Mouse (Mus musculus) layer of hippocampus, adult 9-10 months (tissue): ENCODE data around the gene Zxdb.
"Not testable (repeated sequence)": the region's sequence is repeated elsewhere in the genome, so short reads cannot be mapped to it uniquely, and the experiment has no call there.

Experiments used
- DNase-seq: peaks from one replicate; pipeline ENCODE4 v3.0.0; 2022; ENCODE audit warnings: low spot score

The Zxdb gene

GRCm38 (mm10) chrX:94724192-94724971, at the start of gene Zxdb:
TSS of gene Zxdb (plus strand) at chrX:94724569.
- DNase-seq: not testable (repeated sequence)

- DNase-seq: peak; percentile 18
Measured at GRCm38 (mm10) chrX:94674977-94675376, 49.4 kb upstream of the Zxdb start.

GRCm38 (mm10) chrX:94681581-94681980, 42.8 kb upstream of the Zxdb start:
- DNase-seq: not testable (repeated sequence)

- not testable (repeated sequence) for DNase-seq
Measured at GRCm38 (mm10) chrX:94689593-94689992, 34.8 kb upstream of the Zxdb start.

- not testable (repeated sequence) for DNase-seq
Measured at GRCm38 (mm10) chrX:94706676-94707075, 17.7 kb upstream of the Zxdb start.

GRCm38 (mm10) chrX:94709752-94710151, 14.6 kb upstream of the Zxdb start:
- not testable (repeated sequence) for DNase-seq

GRCm38 (mm10) chrX:94724972-94725569, 702 bp downstream of the Zxdb start:
- DNase-seq: not testable (repeated sequence)

- not testable (repeated sequence) for DNase-seq
Measured at GRCm38 (mm10) chrX:94725627-94726083, 1.3 kb downstream of the Zxdb start.

GRCm38 (mm10) chrX:94731596-94731995, 7.2 kb downstream of the Zxdb start:
- DNase-seq: no peak

- no peak for DNase-seq
Measured at GRCm38 (mm10) chrX:94753733-94754132, 29.4 kb downstream of the Zxdb start.

GRCm38 (mm10) chrX:94759959-94760358, 35.6 kb downstream of the Zxdb start:
- DNase-seq: no peak

- no peak for DNase-seq
Measured at GRCm38 (mm10) chrX:94773876-94774275, 49.5 kb downstream of the Zxdb start.
